Mouse (Mus musculus) heart, adult 2 months (tissue): Measurements from ENCODE around the gene Cd101.

ENCODE experiments used
- CTCF ChIP-seq: fragments of 200-600 bp; IDR thresholded peaks from 2 replicates; pipeline ENCODE4 v1.8.1; 2022; ENCODE audit warnings: antibody characterized with exemption, mild to moderate bottlenecking, moderate library complexity
- EP300 ChIP-seq: fragments of 200-500 bp; IDR thresholded peaks from 2 replicates; pipeline ENCODE4 v1.6.1; 2011; ENCODE audit warnings: low read depth, low read length, control low read depth; ENCODE audit not compliant: insufficient read depth
- POLR2A ChIP-seq: fragments of 200-500 bp; IDR thresholded peaks from 2 replicates; pipeline ENCODE4 v1.6.1; 2011; ENCODE audit warnings: mild to moderate bottlenecking, low read depth, low read length, control low read depth; ENCODE audit not compliant: insufficient read depth

DNA sequence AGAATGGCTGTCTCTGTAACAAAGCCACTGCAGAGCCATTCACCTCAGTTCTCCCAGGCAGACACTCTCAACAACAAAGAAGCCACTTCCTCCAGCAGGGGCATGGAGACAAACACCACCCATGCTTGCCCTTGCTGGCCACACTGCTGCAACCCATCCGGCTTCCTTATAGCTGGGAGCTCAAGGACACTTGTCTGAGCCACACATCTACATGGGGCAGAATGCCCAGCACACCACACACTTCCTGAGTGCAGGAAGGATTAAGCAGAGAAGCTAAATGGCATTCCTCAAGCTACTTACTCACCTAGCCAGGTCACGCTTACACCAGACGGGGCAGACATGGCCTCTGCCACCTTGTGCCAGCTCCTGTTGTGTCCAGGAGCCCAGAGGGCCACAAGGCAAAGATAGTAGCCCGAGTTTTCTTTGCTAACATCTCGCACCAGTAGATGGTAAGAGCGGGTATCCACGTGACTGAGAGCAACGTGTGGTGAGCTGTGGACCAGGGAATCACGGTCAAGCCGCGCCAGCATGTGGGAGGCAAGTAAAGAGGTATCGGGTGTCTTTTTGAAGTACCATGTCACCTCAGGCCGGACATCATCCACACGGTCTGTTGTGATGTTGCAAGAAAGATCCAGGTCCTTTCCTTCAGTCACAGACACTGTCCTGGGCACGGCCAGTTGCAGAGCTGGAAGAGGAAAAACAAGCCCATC is 43.3 kb upstream of the Cd101 start:
- TF ChIP-seq POLR2A = no peak
- TF ChIP-seq CTCF = no peak
- no peak for TF ChIP-seq EP300
